Mouse (Mus musculus) cerebellum, postnatal 10 days (tissue): Measurements from ENCODE around the gene Fry.
"Not testable (repeated sequence)": the region's sequence is repeated elsewhere in the genome, so short reads cannot be mapped to it uniquely, and the experiment has no call there.

Source experiments
- DNase-seq, 2 experiments: peaks; one replicate each; pipeline ENCODE4 v3.0.0; 2021; ENCODE audit warnings: mixed read lengths in 2 of 2

Fry gene

DNA sequence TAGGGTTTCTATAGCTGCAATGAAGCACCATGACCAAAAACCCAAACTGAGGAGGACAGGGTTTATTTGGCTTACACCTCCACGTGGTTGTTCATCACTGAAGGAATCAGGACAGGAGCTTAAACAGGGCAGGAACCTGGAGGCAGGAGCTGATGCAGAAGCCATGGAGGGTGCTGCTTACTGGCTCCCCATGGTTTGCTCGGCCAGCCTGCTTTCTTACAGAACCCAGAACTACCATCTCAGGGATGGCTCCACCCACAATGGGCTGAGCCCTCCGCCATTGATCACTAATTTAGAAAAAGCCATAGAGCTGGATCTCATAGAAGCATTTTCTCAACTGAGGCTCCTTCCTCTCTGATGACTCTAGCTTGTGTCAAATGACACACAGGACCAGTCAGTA is 346.3 kb downstream of the Fry start:
- no peak for DNase-seq

DNA sequence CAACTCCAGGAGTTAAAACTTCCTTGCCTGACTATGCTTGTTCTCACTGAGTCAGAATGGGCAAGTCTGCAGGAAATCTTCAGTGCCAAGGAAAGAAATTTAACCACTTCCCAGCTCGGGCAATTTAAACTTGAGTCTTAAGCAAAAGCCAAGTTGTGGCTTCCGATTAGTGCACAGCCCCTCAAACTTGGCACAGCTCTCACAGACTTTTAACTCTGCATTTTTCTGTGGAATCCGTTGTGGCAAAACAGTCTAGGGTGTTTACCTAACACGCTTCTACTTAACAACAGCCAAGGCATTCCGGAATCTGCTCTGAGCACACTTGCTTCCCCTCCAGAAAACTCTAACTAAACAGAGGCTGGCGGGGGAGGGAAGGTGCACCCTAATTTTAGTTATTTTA is 346.8 kb downstream of the Fry start:
- DNase-seq = no peak

DNA sequence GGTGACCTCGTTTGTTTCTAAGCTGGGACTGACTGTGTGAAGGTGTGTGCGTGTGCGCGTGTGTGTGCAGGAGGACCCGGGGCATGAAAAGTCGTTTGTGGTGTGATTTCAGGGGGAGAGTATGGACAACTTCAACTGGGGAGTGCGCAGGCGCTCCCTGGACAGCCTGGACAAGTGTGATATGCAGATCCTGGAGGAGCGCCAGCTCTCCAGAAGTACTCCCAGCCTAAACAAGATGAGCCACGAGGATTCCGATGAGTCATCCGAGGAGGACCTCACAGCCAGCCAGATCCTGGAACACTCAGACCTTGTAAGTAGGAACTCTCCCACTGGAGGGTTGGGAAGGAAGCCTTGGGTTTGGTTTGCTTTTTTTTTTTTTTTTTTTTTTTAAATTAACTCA is 347.7 kb downstream of the Fry start:
- DNase-seq = peak; percentile 56 to 62

DNA sequence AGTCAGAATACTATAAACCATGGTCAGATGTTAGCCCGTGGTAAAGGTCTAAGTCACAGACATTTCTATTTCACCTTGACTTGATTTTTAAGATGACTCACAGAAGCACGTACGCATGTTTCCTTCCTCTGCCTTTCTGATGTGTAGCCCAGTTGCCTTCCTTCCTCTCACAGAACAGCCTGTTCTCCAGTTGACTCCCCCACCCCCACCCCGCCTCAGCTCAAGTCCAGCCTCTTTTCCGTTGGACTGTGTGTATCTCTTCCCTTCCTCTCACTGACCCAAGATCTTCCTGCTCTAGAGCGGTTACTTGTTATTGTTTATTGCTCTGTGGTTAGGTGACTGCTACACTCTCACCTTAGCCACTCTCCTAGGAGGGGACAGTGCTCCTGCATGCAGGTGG is 350.0 kb downstream of the Fry start:
- DNase-seq = no peak

DNA sequence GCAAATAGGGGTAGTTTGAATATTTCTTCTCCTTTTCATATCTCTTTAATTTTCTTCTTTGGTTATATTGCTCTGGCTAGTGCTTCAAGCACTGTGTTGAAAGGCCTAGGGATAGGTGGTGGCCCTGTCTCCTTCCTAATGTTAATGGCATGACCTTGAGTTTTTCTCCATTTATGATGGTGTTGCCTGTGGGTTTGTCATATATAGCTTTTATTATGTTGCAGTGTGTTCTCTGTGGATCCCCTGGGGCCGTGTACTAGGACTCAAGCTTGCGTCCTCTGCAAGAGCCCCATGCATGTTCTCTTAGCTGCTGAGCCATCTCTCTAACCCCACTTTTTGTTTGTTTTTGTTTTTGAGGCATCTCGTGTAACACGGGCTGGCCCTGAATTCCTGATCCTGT is 358.9 kb downstream of the Fry start:
- DNase-seq = no peak

DNA sequence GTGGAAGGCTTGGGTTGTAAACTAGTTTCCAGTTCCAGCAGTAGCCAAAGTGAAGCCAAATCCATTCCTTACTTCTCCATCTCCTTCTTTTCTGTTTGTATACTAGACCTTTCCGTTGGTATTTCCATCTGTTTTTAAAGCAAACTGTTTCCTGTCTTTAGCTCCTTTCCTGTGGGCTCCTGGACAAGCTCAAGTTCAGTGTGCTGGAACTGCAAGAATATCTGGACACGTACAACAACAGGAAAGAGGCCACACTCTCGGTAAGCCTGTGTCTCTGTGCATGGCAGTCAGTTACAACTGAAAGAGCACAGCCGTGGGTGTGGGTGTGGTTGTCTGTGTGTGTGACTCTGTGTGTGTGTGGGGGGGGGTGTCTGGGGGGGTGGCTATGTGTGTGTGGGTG is 360.2 kb downstream of the Fry start:
- no peak for DNase-seq

DNA sequence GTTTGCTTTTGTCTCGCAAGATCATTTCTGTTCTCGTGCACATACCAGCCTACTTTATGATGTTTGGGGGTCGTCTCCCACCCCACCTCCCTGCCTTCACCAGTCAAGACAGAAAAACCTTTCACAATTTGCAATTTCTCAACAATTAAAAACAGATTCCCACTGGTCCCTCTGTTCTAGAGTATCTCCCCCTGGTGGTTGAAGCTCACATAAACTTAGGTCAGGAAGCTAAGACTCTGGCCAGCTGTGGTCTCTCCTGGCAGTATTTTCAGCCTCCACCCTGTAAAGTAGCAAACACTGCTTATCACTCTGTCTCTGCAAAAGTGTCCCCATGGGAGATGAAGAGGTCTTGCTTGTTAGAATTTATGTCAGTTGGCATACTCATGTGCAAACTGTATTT is 366.8 kb downstream of the Fry start:
- peak; percentile 16 to 28 for DNase-seq

DNA sequence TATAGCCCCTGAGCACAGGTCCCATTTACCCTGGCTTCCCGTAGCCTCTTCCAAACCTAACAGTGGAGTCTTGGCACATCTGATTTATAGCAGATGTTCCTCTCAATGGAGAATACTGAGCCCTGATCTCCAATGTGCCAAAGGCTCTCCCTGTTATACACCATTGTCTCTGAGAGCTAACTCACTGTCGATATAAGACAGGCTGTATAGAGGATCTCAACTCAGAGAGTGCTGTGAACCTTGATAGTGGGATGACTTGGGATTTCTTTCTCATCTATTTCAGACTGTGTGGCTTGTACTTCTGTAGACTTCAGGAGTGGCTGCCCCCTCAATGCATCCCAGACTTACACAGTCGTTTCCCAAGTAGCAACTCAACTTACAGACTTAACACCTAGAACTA is 371.8 kb downstream of the Fry start:
- no peak for DNase-seq

DNA sequence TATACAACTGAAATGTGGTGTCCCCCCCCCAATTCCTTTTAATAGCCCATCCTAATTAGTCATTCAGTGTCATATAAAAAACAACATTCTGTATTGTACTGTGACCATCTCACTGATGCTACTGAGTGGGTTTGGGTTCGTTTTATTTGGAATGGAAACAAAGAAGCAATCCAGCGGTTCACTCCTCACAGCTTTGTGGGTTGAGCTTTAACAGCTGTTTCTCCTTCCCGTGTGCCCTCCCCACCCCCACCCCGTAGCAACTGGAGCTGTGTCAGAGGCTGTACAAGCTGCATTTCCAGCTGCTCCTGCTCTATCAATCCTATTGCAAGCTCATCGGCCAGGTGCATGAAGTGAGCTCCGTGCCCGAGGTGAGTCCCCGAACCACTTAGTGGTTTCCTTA is 372.4 kb downstream of the Fry start:
- DNase-seq = no peak

DNA sequence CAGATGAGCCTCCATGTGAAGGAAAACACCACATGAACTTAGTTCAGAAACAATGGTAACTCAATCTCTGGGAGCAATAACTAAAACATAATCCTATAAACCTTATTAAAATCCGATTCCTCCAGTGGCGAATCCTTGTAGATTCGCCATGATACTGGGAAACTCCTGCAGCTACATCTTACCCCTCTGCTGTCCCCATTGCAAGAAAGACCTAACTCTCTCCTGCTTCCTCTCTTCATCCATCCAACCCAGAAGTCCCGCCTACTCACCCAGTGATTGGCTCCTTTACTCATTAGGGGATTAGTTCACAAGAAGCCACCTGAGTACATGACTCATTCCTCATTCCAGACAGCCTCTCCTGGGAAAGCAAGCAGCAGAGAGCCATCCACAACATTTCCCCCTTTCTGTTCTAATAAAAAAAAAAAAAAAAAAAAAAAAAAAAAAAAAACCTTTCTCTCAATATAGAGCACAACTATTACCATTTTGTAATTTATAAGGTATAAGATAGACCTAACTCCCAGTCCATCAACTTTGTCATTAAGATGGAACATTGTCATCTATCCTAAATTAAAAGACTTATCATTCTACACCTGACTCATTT is 373.2 kb downstream of the Fry start:
- DNase-seq = not testable (repeated sequence)

DNA sequence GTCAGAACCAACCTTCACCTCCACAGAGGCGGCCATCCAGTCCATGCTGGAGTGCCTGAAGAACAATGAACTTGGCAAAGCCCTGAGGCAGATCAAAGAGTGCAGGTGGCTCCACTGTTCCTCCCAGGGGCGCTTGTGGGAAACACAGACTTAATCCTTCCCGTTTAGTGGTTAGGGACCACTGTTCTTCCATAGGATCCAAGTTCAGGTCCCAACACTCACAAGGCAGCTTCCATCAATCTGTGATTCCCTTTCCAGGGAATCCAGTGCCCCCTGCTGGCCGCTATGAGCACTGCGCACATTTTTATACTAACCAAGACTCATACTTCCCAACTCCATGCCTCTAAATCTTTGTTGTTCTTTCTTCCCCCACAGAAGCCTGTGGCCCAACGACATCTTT is 377.3 kb downstream of the Fry start:
- peak; percentile 48 to 52 for DNase-seq

DNA sequence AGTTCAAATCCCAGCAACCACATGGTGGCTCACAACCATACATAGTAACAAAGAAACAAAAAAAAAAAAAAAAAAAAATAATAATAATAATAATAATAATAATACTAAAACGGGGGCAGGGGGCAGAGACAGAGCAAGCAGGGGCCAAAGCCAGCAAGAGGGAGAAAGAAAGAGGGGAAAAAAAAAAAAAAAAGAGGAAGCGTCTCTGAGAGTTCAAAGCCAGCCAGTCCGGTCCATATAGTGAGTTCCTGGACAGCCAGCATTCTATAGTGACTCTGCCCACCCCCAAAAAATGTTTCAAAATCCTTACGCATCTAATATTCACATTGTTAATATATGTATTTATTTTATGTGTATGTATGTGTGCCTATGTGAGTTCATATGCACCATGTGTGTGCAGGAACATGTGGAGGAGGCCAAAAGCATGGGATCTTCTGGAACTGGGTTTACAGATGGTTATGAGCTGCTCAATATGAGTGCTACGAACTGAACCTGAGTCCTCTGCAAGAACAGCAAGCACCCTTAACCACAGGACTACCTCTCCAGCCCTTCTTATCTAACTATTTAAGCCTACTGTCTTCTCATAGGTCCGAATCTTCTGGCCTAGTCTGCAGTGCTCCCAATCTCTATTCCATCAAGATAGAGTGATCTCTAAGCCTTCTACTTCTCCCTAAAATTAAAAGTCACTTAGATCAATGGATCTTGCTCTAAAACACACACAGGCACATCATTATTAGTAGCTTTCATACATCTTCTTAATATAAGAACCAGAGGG is 392.2 kb downstream of the Fry start:
- no peak for DNase-seq

DNA sequence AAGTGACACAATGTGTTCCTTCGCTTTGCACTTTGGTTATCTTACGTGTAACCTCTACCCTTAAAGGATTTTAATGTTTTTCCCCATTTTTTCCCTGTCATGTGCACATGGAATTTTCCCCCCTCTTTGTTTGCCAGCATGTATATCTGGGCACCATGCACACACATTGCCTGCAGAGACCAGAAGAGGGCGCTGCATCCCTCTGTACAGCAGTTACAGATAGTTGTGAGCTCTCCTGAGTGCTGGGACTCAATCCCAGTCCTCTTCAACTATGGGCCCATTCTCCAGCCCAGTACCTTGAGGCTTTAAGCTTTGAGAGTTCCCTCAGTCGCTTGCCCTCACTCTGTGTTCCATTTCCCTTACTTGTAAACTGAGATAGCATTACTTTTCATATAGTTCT is 394.8 kb downstream of the Fry start:
- no peak for DNase-seq

DNA sequence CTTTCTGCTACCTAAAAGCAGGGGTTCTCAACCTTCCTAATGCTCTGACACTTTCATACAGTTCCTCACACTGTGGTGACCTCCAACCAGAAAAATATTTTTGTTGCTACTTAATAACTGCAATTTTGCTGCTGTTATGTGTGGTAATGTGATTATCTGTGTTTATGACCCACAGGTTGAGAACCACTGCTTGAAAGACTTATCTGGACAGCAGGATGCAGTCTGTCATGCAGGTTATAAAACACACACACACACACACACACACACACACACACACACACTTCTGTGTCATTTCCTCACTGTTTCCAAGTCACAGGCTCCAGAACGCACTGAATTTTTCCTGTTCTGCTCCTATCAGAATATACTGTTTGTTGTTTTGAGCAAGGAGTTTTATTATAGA is 395.6 kb downstream of the Fry start:
- no peak for DNase-seq

DNA sequence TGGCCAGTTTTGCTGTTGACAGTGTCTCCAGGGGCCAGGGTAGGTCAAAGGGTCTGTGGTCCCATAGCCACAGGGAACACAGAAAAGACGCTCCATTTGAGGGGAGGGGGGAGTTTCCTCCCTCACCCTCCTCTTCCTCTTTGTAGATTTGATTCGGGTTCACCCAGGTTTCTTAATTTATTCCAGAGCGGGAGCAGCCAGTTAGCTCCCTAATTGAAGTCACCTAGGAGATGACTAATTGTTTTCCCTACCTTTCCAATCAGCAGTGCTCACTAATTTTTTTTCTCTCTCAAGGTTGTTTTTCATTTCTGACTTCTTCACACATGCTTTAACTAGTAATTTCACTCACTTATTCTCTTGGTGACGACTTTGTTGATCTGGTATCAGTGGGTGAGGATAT is 399.6 kb downstream of the Fry start, which contains the start of gene Zar1l:
Gene Zar1l (minus strand): TSS at position 101 of the 400 bp plus-strand sequence.
- DNase-seq = no peak

DNA sequence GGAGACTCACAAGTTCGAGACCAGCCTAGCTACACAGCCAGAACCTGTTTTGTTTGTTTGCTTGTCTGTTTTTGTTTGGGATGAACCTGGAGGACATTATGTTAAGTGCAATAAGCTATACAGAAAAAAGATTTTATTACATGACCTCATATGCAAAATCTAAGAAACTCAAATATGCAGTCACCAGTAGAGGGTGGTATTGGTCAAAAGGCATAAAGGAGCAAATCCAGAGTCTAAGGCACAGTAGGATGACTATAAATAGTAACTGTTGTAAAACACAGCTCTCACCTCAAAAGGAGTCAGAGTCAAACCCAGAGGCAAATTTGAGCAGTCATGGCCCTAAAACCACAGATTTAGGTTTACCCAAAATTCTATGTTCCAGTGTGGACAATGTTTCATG is 401.1 kb downstream of the Fry start:
- DNase-seq = peak in 1 of 2 experiments; percentile 26

DNA sequence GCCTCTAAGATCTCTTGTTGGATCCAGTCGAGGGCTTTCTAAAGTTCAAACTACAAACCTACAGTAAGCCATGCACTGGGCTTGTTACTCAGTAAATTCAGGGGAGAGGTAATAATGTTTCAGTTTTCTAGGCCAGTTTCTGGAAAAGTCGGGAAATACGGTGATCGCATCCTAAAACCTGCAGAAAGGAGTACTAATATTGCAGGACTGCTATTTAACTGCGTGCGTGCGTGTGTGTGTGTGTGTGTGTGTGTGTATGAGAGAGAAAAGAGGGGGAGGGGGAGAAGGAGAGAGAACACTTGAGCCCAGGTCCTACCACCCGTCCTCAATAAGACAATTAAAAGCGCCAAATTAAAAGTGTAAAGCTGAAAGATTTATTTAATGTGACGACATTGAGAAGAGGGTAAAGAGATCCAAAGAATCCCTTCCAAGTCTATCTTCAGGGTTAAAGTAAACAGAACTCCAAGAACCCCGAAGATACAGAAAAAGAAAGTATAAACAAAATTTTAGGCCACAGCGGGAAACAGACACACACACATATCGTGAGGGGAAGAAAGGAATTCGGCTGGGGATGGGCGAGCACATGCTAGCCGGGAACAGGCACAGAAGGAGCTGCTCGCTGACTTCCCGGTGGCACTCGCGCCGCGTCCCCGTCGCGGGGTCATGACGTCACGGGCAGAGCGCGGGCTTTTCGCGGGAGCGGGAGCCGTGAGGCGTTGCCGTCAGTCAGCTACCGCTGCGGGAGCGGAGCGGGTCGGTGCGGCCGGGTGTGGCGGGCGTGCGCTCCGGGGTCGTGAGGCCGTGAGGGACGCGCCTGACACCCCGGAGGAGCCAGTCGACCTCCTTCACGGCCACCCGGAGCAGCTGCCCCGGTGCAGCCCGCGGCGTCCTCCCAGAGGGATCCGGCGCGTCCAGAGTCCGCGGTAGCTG is 403.8 kb downstream of the Fry start, which contains the start of gene Brca2:
Gene Brca2 (plus strand): TSS at position 694 of the 930 bp plus-strand sequence.
- peak; percentile 97 to 98 for DNase-seq

DNA sequence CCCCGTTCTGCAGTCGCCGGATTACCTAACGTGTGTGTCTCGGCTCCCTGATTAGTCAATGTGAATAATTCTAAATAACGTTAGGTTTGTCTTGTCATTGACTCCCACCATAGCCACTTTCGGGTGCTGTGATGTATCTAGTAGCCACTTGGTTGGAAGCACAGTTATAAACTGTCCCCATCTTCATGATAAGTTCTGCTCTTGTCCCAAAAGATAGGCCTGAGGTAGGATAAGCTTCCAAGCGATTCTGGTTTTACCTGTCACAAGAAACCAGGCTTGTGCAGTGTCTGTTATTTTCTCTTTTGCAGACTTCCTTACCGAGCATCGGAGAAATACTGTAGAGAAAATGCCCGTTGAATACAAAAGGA is 404.4 kb downstream of the Fry start:
- DNase-seq = no peak

DNA sequence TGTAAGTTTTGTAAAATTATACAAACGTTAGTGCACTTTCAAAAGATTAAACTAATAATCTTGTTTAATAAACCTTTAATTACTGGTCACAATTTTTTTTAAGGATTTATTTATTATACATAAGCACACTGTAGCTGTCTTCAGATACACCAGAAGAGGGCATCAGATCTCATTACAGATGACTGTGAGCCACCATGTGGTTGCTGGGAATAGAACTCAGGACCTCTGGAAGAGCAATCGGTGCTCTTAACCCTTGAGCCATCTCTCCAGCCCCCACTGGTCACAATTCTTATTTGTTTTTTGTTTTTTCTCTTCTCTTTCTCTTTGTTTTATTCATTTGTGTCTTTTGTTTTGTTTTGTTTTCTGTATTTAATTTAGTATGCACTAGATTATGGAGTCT is 406.8 kb downstream of the Fry start:
- no peak for DNase-seq

DNA sequence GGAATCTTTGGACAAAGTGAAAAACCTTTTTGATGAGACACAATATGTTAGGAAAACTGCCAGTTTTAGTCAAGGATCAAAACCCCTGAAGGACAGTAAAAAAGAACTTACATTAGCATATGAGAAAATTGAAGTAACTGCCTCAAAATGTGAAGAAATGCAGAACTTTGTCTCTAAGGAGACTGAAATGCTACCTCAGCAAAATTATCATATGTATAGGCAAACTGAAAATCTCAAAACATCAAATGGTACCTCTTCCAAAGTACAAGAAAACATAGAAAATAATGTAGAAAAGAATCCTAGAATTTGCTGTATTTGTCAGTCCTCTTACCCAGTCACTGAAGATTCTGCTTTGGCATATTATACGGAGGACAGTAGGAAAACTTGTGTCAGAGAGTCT is 422.9 kb downstream of the Fry start:
- DNase-seq = no peak

DNA sequence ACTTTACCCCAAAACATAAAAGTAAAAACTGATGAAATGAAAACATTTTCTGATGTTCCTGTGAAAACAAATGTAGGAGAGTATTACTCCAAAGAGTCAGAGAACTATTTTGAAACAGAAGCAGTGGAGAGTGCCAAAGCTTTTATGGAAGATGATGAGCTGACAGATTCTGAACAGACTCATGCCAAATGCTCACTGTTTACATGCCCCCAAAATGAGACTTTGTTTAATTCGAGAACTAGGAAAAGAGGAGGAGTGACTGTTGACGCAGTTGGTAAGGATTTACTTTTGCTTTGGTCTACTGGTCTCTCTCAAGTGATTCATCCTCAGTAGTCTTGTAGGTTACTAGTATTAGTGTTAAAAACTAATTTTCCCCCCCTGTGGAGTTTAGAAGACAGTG is 424.7 kb downstream of the Fry start:
- DNase-seq = no peak
